Mouse (Mus musculus): ENCODE measurements around the gene Coch. TPM values are rescaled to one million over a fixed set of nuclear protein-coding genes. Genes with fewer than 3 reads are reported as not detected.

Gene Coch
- polyA plus RNA-seq, 1 experiment from 2014 or later = 22.2 TPM

Other genes with a start within 250 kb of the Coch start
- gene G2e3, start 245.3 kb upstream of the Coch start, polyA plus RNA-seq (2015; fragmentation: Nextera tagmentation; extraction: Ambion mirVana) = 13.5 and 16.5 TPM in 2 replicates
- gene Scfd1, start 215.8 kb upstream of the Coch start, polyA plus RNA-seq (2015; fragmentation: Nextera tagmentation; extraction: Ambion mirVana) = 68.4 and 70.5 TPM in 2 replicates
- 55.0 and 55.7 TPM in 2 replicates for gene Ap4s1, start 97.7 kb downstream of the Coch start, polyA plus RNA-seq (2015; fragmentation: Nextera tagmentation; extraction: Ambion mirVana)
- 32.0 and 33.2 TPM in 2 replicates for gene Strn3, start 98.6 kb downstream of the Coch start, polyA plus RNA-seq (2015; fragmentation: Nextera tagmentation; extraction: Ambion mirVana)
- 34.1 and 36.2 TPM in 2 replicates for gene Hectd1, start 236.2 kb downstream of the Coch start, polyA plus RNA-seq (2015; fragmentation: Nextera tagmentation; extraction: Ambion mirVana)

Measured in midbrain, embryonic 16.5 days (tissue).